Mouse (Mus musculus) skeletal muscle tissue, adult 2 months (tissue): ENCODE measurements around the gene Grb2.

Experiments used
- DNase-seq: peaks from one replicate; pipeline ENCODE4 v3.0.0-alpha.2; 2012; ENCODE audit warnings: low read depth, low spot score

Grb2 gene

GRCm38 (mm10) chr11:115708209-115708876, at the start of gene Grb2:
Grb2 (minus strand) TSS chr11:115708597.
- peak; percentile 98 for DNase-seq

GRCm38 (mm10) chr11:115753485-115753884, 45.1 kb upstream of the Grb2 start:
- no peak for DNase-seq

- DNase-seq = no peak
Observed at GRCm38 (mm10) chr11:115752653-115753052, 44.3 kb upstream of the Grb2 start.

GRCm38 (mm10) chr11:115751725-115752124, 43.3 kb upstream of the Grb2 start:
- DNase-seq = no peak

GRCm38 (mm10) chr11:115749834-115750233, 41.4 kb upstream of the Grb2 start:
- DNase-seq = no peak

GRCm38 (mm10) chr11:115747351-115747750, 39.0 kb upstream of the Grb2 start:
- no peak for DNase-seq

- no peak for DNase-seq
Observed at GRCm38 (mm10) chr11:115746762-115747161, 38.4 kb upstream of the Grb2 start.

GRCm38 (mm10) chr11:115746109-115746508, 37.7 kb upstream of the Grb2 start:
- no peak for DNase-seq

- DNase-seq = no peak
Observed at GRCm38 (mm10) chr11:115744385-115744784, 36.0 kb upstream of the Grb2 start.

- no peak for DNase-seq
Observed at GRCm38 (mm10) chr11:115742926-115743325, 34.5 kb upstream of the Grb2 start.

GRCm38 (mm10) chr11:115741070-115741469, 32.7 kb upstream of the Grb2 start:
- no peak for DNase-seq

GRCm38 (mm10) chr11:115738275-115738885, 30.0 kb upstream of the Grb2 start:
- DNase-seq = no peak

GRCm38 (mm10) chr11:115737608-115738208, 29.3 kb upstream of the Grb2 start:
- no peak for DNase-seq

- DNase-seq = no peak
Observed at GRCm38 (mm10) chr11:115734041-115734686, 25.8 kb upstream of the Grb2 start.

- DNase-seq = no peak
Observed at GRCm38 (mm10) chr11:115723231-115723630, 14.8 kb upstream of the Grb2 start.

- peak; percentile 83 for DNase-seq
Observed at GRCm38 (mm10) chr11:115722638-115723037, 14.2 kb upstream of the Grb2 start.

- DNase-seq = no peak
Observed at GRCm38 (mm10) chr11:115717660-115718390, 9.4 kb upstream of the Grb2 start.

GRCm38 (mm10) chr11:115716410-115717338, 8.3 kb upstream of the Grb2 start:
- DNase-seq = no peak

- DNase-seq = no peak
Observed at GRCm38 (mm10) chr11:115714491-115714890, 6.1 kb upstream of the Grb2 start.

- no peak for DNase-seq
Observed at GRCm38 (mm10) chr11:115713447-115713846, 5.0 kb upstream of the Grb2 start.
